Mouse (Mus musculus) limb, embryonic 11.5 days (tissue): ENCODE measurements at regions not wholly inside any gene's neighbourhood (a gene's known extent, or its start where the extent isn't known, plus 50 kb on each side); places are given as distances from the start of the nearest gene placed in this dataset.

Source experiments
- ATAC-seq: fragments of 200-750 bp; cut with Nextera tagmentation; 2 replicates; pipeline ENCODE4 v1.8.0; 2017; ENCODE audit warnings: low read depth; ENCODE audit not compliant: insufficient number of reproducible peaks, low FRiP score, low TSS enrichment
- DNase-seq: peaks from one replicate; pipeline ENCODE4 v3.0.0-alpha.2; 2015; ENCODE audit warnings: low spot score
- H3K27ac ChIP-seq: fragments of 300-500 bp; sonication (generic); replicated peaks from 2 replicates; pipeline ENCODE4 v1.5.1; 2014; ENCODE audit warnings: low read depth, mild to moderate bottlenecking, low read length
- H3K27me3 ChIP-seq: fragments of 300-500 bp; sonication (generic); 2 replicates; pipeline ENCODE4 v1.6.1; 2014; ENCODE audit warnings: mild to moderate bottlenecking, low read length, mixed read lengths; ENCODE audit not compliant: control insufficient read depth, insufficient read depth
- H3K36me3 ChIP-seq: fragments of 300-500 bp; sonication (generic); 2 replicates; pipeline ENCODE4 v1.6.1; 2014; ENCODE audit warnings: mild to moderate bottlenecking, low read length, moderate library complexity, mixed read lengths; ENCODE audit not compliant: control insufficient read depth, insufficient read depth
- H3K4me1 ChIP-seq: fragments of 300-500 bp; sonication (generic); 2 replicates; pipeline ENCODE4 v1.6.1; 2014; ENCODE audit warnings: low read length, mixed read lengths; ENCODE audit not compliant: control insufficient read depth, insufficient read depth
- H3K4me2 ChIP-seq: fragments of 300-500 bp; sonication (generic); 2 replicates; pipeline ENCODE4 v1.6.1; 2014; ENCODE audit warnings: low read depth, mild to moderate bottlenecking, moderate library complexity; ENCODE audit not compliant: severe bottlenecking
- H3K4me3 ChIP-seq: fragments of 300-500 bp; sonication (generic); 2 replicates; pipeline ENCODE4 v1.5.1; 2014; ENCODE audit warnings: low read depth, low read length
- H3K9ac ChIP-seq: fragments of 300-500 bp; sonication (generic); 2 replicates; pipeline ENCODE4 v1.6.1; 2014; ENCODE audit warnings: mild to moderate bottlenecking, low read length
- H3K9me3 ChIP-seq: fragments of 300-500 bp; sonication (generic); 2 replicates; pipeline ENCODE4 v1.6.1; 2016; ENCODE audit warnings: low read length; ENCODE audit not compliant: control insufficient read depth
- WGBS: fragments of 180-500 bp; shearing (Covaris S2); extraction: QIAGEN DNeasy Blood & Tissue Kit; methylation state at CpG from one replicate; pipeline ENCODE4 v1.1.7; 2014; 5-methylcytosine and 5-hydroxymethylcytosine counted together

DNA sequence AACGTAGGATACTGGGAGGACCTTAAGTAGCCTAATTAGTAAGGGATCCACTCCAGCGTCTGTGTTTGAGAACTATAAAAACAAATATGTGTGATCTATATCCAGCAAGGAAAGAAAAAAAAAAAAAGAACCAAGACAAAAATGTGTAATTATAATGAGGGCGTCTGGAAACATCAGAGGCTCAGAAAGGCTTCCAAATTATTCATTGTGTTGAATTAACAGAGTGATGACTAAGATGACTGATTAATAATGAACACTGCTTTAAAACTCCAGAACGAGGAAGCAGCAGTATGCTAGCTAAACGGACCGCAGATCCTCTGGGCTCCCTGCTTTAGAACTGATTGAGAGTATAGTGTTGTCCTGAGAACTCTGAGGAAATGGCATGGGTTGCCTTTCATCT lies 421.0 kb downstream of the Sorl1 start:
- Histone ChIP-seq H3K4me3 (no peak overlapping the region), H3K9ac (no peak overlapping the region), H3K36me3 (no peaks in the 10 kb centered on the region), H3K27me3 (no peaks in the 10 kb centered on the region), H3K27ac (no peak overlapping the region), H3K4me1 (peaks cover 2% of the 10 kb centered on the region; the same call in 1 of the 2 replicates), H3K9me3 (no peaks in the 10 kb centered on the region), H3K4me2 (no peak overlapping the region)
- ATAC-seq (no peak), DNase-seq (no peak)
- 69% methylated on average over 6 of the region's 6 CpGs for WGBS

DNA sequence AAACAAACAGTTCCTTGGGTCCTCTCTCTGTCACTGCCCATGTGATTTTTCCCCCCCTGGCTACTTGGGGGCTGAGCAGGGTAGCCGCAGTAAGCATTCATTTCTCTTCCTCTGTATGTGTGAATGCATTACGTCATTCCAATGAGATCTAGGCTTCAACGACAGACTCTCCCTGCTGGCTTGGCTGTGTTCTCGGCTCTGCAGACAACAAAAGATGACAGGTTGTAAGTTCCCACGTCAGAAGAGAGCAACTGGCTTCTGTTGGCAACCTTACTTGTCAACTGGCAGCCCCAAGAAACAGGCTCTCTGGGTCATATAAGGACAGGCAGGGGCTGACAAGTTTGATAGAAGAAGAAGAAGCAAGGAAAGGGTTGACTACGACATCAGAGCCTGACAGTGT lies 423.4 kb downstream of the Sorl1 start:
- Histone ChIP-seq H3K4me1 (0 out of 2 replicates have a peak, but pooled peaks cover 9% of the 10 kb centered on the region), H3K4me2 (no peak overlapping the region), H3K4me3 (no peak overlapping the region), H3K9me3 (no peaks in the 10 kb centered on the region), H3K27me3 (no peaks in the 10 kb centered on the region), H3K9ac (no peak overlapping the region), H3K36me3 (no peaks in the 10 kb centered on the region), H3K27ac (no peak overlapping the region)
- 46% methylated on average over 6 of the region's 6 CpGs for WGBS
- no peak for DNase-seq
- ATAC-seq = no peak

DNA sequence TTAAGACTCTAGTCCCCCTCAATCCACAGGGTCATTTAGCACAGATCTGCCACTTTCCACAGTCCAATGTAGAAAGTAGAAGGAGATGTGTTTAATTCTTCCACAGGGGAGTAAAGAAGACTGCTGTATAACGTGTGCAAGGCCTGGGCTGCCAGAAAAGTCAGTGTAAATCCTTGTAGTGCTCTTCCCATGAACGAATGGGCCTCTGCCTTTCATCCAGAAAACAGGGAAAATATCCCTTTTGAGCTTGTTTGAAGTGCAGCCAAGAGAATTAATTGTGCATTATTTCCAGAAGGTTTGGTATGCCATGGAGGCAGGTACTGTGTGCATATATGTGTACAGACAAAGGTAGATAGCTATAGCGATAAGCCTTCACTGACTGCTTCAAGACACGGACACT lies 425.1 kb downstream of the Sorl1 start:
- H3K9me3 ChIP-seq = no peaks in the 10 kb centered on the region
- H3K27ac ChIP-seq = no peak overlapping the region
- no peak overlapping the region for H3K4me3 ChIP-seq
- H3K4me2 ChIP-seq = no peak overlapping the region
- no peak for DNase-seq
- H3K36me3 ChIP-seq = no peaks in the 10 kb centered on the region
- no peak for ATAC-seq
- WGBS = 76% methylated on average over 4 of the region's 4 CpGs
- H3K4me1 ChIP-seq = 0 out of 2 replicates have a peak, but pooled peaks cover 9% of the 10 kb centered on the region
- no peaks in the 10 kb centered on the region for H3K27me3 ChIP-seq
- no peak overlapping the region for H3K9ac ChIP-seq

DNA sequence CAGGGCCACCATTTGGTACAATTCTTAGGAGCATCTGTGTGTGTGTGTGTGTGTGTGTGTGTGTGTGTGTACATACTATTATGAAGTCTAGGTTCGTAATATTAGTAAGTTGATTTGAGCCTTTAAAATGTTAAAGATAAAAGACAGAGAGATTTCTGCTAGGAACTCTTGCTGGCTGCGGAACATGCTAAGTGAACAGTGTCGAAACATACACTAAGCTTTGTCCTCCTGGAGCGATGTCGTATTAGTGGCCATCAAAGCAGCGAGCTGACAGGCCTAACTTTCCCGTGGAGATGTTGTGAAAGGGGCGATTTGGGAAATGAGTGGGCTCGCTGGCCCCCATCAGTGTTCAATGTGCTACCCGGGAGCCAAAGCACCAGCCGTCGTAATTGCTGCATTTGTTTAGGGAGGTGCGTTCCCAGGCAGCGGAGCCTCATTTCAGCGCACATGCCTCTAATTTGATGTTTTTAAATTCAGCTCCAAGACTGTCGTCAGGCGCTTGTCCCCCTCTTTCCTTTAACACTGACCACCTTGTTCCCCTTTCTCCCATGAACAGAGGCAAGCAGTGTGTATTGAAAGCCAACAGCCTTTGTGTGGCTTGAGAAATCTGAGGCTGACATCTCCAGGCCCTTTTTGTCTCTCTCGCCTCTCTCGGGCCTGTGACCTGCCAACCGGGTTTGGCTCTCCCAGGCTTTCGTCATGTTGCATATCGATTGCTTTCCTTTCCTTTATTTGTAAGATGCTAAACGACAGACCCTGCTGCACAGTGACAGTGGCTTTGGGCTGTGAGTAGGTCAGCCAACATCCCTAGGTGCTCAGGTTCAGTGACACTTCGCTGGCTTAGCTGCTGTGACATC lies 426.3 kb downstream of the Sorl1 start:
- Histone ChIP-seq H3K4me3 (no peak overlapping the region), H3K27me3 (no peaks in the 10 kb centered on the region), H3K4me2 (no peak overlapping the region), H3K4me1 (0 out of 2 replicates have a peak, but pooled peaks cover 9% of the 10 kb centered on the region), H3K27ac (peak overlapping the region; percentile 22; the same call in 1 of the 2 replicates), H3K36me3 (no peaks in the 10 kb centered on the region), H3K9me3 (no peaks in the 10 kb centered on the region), H3K9ac (0 out of 2 replicates have a peak overlapping the region, but pooled peaks have one; percentile 18)
- ATAC-seq (no peak), DNase-seq (peak; percentile 33)
- 56% methylated on average over 24 of the region's 24 CpGs for WGBS

DNA sequence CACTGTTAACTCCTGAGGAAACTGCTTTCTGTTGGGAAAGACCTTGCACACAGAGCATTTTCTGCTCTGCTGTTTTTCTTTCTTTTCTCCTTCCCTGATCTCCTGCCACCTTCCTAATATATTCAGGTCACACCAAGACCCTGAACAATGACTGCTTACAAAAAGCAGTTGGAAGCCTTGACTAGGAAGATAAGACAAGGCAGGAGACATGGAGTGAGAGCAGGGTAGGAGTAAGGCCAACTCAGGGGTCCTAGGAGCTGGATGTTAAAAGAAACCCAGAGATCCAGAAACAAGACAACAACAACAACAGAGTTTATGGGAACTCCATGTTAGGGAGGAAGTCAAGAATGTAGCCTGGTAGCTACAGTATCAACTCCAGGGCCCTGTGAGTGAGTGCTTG lies 426.9 kb downstream of the Sorl1 start:
- no peak for ATAC-seq
- H3K4me3 ChIP-seq = no peak overlapping the region
- H3K9me3 ChIP-seq = no peaks in the 10 kb centered on the region
- no peaks in the 10 kb centered on the region for H3K27me3 ChIP-seq
- H3K4me2 ChIP-seq = no peak overlapping the region
- no peaks in the 10 kb centered on the region for H3K36me3 ChIP-seq
- H3K4me1 ChIP-seq = 0 out of 2 replicates have a peak, but pooled peaks cover 9% of the 10 kb centered on the region
- H3K9ac ChIP-seq = peak overlapping the region; percentile 12; the same call in 1 of the 2 replicates
- no peak overlapping the region for H3K27ac ChIP-seq
- DNase-seq = no peak

DNA sequence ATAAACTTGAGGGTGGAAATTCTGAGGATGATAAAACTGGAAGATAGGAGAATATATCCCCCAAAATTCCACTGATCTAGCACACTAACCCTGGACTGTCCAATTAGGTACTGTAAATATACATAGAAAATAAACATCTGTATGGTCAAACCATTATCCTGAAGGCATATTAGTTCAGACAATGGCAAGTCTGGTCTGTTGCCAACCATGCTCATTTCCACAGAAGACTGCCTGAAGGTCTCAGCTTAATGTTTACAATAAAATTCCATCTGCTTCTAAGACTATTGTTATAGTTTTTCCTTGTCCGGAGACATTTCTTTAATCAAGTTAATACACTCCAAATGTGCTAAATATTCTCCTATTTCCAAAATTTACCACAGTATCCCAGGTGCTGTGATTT lies 441.2 kb downstream of the Sorl1 start:
- no peak overlapping the region for H3K27ac ChIP-seq
- 93% methylated on average over 1 of the region's 1 CpGs for WGBS
- H3K9me3 ChIP-seq = no peaks in the 10 kb centered on the region
- H3K4me3 ChIP-seq = no peak overlapping the region
- no peaks in the 10 kb centered on the region for H3K4me1 ChIP-seq
- no peak overlapping the region for H3K4me2 ChIP-seq
- no peak for ATAC-seq
- no peak for DNase-seq
- H3K36me3 ChIP-seq = no peaks in the 10 kb centered on the region
- H3K9ac ChIP-seq = no peak overlapping the region
- no peaks in the 10 kb centered on the region for H3K27me3 ChIP-seq

DNA sequence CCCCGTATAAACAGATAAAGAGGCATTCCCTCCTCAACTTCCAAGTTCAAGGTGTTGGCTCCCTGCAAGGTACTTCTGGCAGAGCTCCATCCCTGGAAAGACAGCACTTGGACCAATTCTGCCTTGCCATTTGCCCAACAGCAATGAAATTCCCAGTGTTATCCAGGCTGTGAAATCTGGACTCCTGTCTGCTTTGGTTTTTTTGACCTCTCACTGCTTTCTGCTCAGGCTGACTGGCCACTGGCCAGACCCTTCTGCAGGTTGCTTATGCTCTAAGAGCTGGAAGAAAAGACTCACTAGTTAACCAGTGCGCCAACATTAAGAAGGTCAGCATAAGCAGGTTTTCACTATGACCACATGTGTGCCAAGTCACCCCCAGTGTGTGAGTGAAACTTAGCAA lies 448.4 kb downstream of the Sorl1 start:
- Histone ChIP-seq H3K27ac (no peak overlapping the region), H3K36me3 (no peaks in the 10 kb centered on the region), H3K27me3 (no peaks in the 10 kb centered on the region), H3K4me2 (no peak overlapping the region), H3K4me1 (no peaks in the 10 kb centered on the region; the same call in 1 of the 2 replicates), H3K9me3 (no peaks in the 10 kb centered on the region), H3K4me3 (no peak overlapping the region), H3K9ac (no peak overlapping the region)
- ATAC-seq (no peak), DNase-seq (no peak)
- 94% methylated on average over 2 of the region's 2 CpGs for WGBS

DNA sequence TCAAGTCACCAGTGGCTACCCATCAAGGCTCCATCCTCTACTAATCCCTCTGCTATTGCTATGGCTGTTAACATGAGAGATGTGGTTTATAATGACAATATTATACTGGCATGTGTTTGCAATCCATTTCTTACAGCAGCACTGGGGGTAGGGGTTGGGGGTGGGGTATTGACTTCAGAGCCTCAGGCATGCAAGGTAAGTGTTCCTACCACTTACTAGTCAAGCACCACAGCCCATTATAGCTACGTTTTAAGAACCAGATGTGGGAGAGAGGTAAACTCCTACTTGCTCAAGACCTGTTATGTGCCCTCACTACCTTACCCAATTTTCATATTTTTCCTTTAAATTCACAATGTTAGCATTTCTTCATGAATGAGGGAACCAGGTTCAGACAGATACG lies 451.1 kb downstream of the Sorl1 start:
- Histone ChIP-seq H3K9me3 (no peaks in the 10 kb centered on the region), H3K36me3 (no peaks in the 10 kb centered on the region), H3K27me3 (no peaks in the 10 kb centered on the region), H3K4me2 (no peak overlapping the region), H3K9ac (no peak overlapping the region), H3K4me1 (no peaks in the 10 kb centered on the region; the same call in 1 of the 2 replicates), H3K4me3 (no peak overlapping the region), H3K27ac (no peak overlapping the region)
- WGBS = 18% methylated on average over 2 of the region's 2 CpGs
- ATAC-seq = no peak
- peak; percentile 27 for DNase-seq
